Mouse (Mus musculus): ENCODE measurements at regions not wholly inside any gene's neighbourhood (a gene's known extent, or its start where the extent isn't known, plus 50 kb on each side); places are given as distances from the start of the nearest gene placed in this dataset.

- no peak for DNase-seq
Measured at GRCm38 (mm10) chr12:16261465-16261864, 349.3 kb downstream of the Lpin1 start.

- DNase-seq, result no peak
Measured at GRCm38 (mm10) chr12:16260981-16261380, 349.8 kb downstream of the Lpin1 start.

GRCm38 (mm10) chr12:16260501-16260900, 350.3 kb downstream of the Lpin1 start:
- no peak for DNase-seq

GRCm38 (mm10) chr12:16250621-16251020, 360.1 kb downstream of the Lpin1 start:
- no peak for DNase-seq

GRCm38 (mm10) chr12:16250096-16250495, 360.7 kb downstream of the Lpin1 start:
- DNase-seq, result no peak

GRCm38 (mm10) chr12:16239792-16240191, 371.0 kb downstream of the Lpin1 start:
- no peak for DNase-seq

GRCm38 (mm10) chr12:16237498-16237897, 373.3 kb downstream of the Lpin1 start:
- no peak for DNase-seq

- peak in 1 of 2 experiments; percentile 26 for DNase-seq
Measured at GRCm38 (mm10) chr12:16233559-16233958, 377.2 kb downstream of the Lpin1 start.

- DNase-seq, result peak; percentile 32 to 38
Measured at GRCm38 (mm10) chr12:16232828-16233227, 377.9 kb downstream of the Lpin1 start.

GRCm38 (mm10) chr12:16232051-16232450, 378.7 kb downstream of the Lpin1 start:
- DNase-seq, result peak; percentile 64 to 74

GRCm38 (mm10) chr12:16231093-16231492, 379.7 kb downstream of the Lpin1 start:
- DNase-seq, result no peak

- DNase-seq, result no peak
Measured at GRCm38 (mm10) chr12:16225428-16225827, 385.3 kb downstream of the Lpin1 start.

- no peak for DNase-seq
Measured at GRCm38 (mm10) chr12:16222836-16223450, 387.8 kb downstream of the Lpin1 start.

- no peak for DNase-seq
Measured at GRCm38 (mm10) chr12:16222205-16222604, 388.6 kb downstream of the Lpin1 start.

- DNase-seq, result no peak
Measured at GRCm38 (mm10) chr12:16221142-16221541, 389.6 kb downstream of the Lpin1 start.

GRCm38 (mm10) chr12:16220561-16220960, 390.2 kb downstream of the Lpin1 start:
- peak; percentile 18 to 39 for DNase-seq

GRCm38 (mm10) chr12:16218906-16219305, 391.9 kb downstream of the Lpin1 start:
- no peak for DNase-seq

- no peak for DNase-seq
Measured at GRCm38 (mm10) chr12:16210553-16210952, 393.8 kb upstream of the Trib2 start.

- peak; percentile 39 to 61 for DNase-seq
Measured at GRCm38 (mm10) chr12:16210111-16210510, 393.4 kb upstream of the Trib2 start.

- DNase-seq, result no peak
Measured at GRCm38 (mm10) chr12:16204941-16205340, 388.2 kb upstream of the Trib2 start.

- DNase-seq, result no peak
Measured at GRCm38 (mm10) chr12:16196917-16197316, 380.2 kb upstream of the Trib2 start.

- DNase-seq, result no peak
Measured at GRCm38 (mm10) chr12:16191803-16192389, 375.2 kb upstream of the Trib2 start.

GRCm38 (mm10) chr12:16190706-16191105, 374.0 kb upstream of the Trib2 start:
- no peak for DNase-seq

- DNase-seq, result no peak
Measured at GRCm38 (mm10) chr12:16189441-16189840, 372.7 kb upstream of the Trib2 start.
